Mouse (Mus musculus): Measurements from ENCODE around the gene Olfr910.

The Olfr910 gene

DNA sequence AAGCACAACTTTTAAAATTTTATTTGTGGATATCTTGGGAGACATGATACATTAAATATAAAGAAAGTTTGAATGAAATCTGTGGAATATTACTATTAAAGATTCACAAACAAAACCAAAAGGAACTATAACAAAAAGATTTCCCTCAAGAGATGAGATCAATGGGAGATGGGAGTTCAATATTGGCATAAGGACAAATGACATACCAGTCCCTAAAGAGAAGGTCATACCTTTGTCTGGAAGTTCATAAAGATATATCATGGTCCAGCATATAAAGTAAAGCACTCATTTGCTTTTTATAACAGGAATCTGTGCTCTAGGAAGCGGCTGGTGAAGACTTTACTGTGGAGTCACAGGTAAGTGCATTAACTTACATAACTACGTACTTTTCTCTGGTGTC, at the start of gene Olfr910:
Olfr910 (plus strand) TSS at position 301 of the 400 bp plus-strand sequence.
- DNase-seq: no peak

DNA sequence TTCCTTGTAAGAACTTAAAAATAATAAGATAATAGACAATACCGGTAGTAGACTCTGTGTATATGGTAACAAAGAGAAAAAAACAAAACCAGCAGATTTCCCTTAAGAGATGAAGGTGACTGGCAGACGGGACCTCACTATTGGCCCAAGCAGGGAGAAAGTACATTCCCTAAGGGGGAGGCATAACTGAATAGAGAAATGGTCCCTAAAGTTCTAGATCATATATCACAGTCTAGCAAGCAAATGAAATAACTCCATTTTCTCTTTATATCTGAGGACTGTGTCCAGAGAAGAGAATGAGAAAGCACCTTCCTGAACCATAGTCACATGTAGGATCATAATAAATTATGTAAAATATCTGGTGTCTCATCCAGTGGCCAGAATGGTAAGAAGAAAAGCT, 42.1 kb upstream of the Olfr910 start, which contains the start of gene Olfr907:
Olfr907 (plus strand) TSS at position 301 of the 400 bp plus-strand sequence.
- no peak for DNase-seq

DNA sequence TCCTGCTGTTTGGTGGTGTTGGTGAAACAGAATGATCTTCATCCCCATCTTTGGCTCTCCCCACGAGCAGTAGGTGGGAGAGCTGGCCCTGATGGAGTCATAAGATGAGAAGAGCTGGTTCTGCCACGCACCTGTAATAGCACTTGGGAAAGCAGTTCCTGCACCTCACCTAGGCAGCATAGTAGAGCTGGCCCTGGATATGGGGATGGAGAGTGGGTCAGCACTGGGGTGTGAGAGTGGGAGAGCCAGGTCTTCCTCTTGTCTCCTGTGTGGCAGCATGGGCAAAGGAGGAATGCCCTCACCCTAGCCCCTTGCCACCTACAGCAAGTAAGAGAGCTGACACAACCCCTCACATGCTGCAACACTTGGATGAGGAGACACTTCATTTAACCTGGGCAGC, 25.3 kb upstream of the Olfr910 start:
- DNase-seq: no peak

- DNase-seq: no peak
Observed at GRCm38 (mm10) chr9:38521280-38521679, 16.4 kb upstream of the Olfr910 start, which contains the start of gene Olfr911-ps1. Olfr911-ps1 (plus strand) TSS chr9:38521580.

DNA sequence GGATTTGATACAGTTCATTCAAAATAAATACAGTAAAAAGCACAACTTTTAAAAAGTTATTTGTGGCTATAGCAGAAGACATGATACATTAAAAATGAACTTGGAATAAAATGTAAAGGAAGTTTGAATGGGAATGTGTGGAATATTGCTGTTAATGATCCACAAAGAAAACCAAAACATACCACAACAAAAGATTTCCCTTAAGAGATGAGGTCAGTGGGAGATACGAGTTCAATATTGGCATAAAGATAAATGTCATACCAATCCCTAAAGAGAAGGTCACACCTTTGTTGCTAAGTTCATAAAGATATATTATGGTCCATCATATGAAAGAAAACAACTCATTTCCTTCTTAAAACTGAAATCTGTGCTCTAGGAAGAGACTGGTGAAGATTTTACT, 42.2 kb downstream of the Olfr910 start, which contains the start of gene Olfr912:
Olfr912 (plus strand) TSS at position 301 of the 400 bp plus-strand sequence.
- no peak for DNase-seq

Measured in right cerebral cortex, adult 18-20 months (tissue).